Mouse (Mus musculus) bone marrow macrophage, adult 2 months (primary cell): ENCODE results near the gene Acp5.

Experiments
- CTCF ChIP-seq: IDR thresholded peaks from 2 replicates; pipeline ENCODE4 v1.5.1; 2012; ENCODE audit warnings: low read depth, mild to moderate bottlenecking, low read length, moderate library complexity
- POLR2A ChIP-seq: IDR thresholded peaks from 2 replicates; pipeline ENCODE4 v1.6.1; 2012; ENCODE audit warnings: mild to moderate bottlenecking, low read depth, low read length, borderline replicate concordance

DNA sequence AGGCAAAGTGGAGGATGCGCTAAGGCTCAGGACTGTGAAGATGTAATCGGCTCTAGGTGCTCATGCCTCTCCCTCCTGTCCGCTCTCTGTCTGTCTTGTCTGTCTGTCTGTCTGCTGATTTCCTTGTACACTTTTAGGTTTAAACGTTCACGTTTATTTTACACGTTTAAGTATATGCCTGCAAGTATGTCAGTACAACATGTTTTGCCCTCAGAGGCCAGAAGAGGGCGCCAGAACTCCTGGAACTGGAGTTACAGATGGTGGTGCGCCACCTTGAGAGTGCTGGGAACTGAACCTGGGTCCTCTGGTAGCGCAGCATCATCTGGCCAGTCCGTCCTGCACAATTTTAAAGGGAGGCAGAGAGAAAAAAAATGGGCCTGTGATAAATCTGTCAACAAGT is 31.2 kb upstream of the Acp5 start:
- no peak for TF ChIP-seq POLR2A
- TF ChIP-seq CTCF, result no peak
